Mouse (Mus musculus): ENCODE measurements around the gene Trim43b. TPM values are rescaled to one million over a fixed set of nuclear protein-coding genes. Genes with fewer than 3 reads are reported as not detected.

Gene Trim43b
- not detected in 2 replicates for polyA plus RNA-seq (2012; rRNA removed)

DNA sequence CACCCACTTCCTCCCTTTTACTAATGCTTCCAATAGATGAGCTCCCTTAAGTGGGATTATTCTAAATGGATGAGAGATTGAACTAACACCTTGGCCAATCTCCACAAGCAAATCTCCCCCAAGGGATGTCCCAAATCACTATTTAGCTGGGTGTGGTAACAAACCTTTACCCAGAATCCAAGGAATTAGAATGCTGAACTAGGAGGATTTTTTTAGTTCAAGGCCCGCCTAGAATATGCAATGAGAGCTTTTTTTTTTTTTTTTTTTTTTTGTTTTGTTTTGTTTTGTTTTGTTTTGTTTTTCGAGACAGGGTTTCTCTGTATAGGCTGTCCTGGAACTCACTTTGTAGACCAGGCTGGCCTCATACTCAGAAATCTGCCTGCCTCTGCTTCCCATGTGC is at the start of gene Trim43b:
Gene Trim43b, minus strand, starts transcription at position 101 of the 400 bp plus-strand sequence.

Other genes starting within 250 kb of the Trim43b start
- 0.20 and 0.33 TPM in 2 replicates for gene Bcl2a1a, start 135.9 kb downstream of the Trim43b start, polyA plus RNA-seq (2012; rRNA removed)
- 0.87 and 1.1 TPM in 2 replicates for gene Bcl2a1b, start 106.4 kb upstream of the Trim43b start, polyA plus RNA-seq (2012; rRNA removed)
- not detected in 2 replicates for gene Gm29094, start 106.5 kb upstream of the Trim43b start, polyA plus RNA-seq (2012; rRNA removed)
- 3.9 and 5.7 TPM in 2 replicates for gene Mthfs, start 117.8 kb upstream of the Trim43b start, polyA plus RNA-seq (2012; rRNA removed)